Mouse (Mus musculus) G1E (cell line): ENCODE measurements around the gene Amdhd1. TPM values are rescaled to one million over a fixed set of nuclear protein-coding genes. Genes with fewer than 3 reads are reported as not detected.

Experiments used
- ATAC-seq: 2 replicates; pipeline ENCODE4 v1.8.0; 2016; ENCODE audit warnings: mild to moderate bottlenecking; ENCODE audit not compliant: insufficient number of reproducible peaks, poor library complexity, low FRiP score, severe bottlenecking; ENCODE audit errors: extremely low read depth
- DNase-seq: peaks from one replicate; pipeline ENCODE4 v3.0.0; 2012; ENCODE audit warnings: low spot score
- H3K27me3 ChIP-seq: 2 replicates; pipeline ENCODE4 v1.6.1; 2012; ENCODE audit warnings: mild to moderate bottlenecking, low read length, inconsistent platforms; ENCODE audit not compliant: insufficient read depth
- H3K36me3 ChIP-seq: replicated peaks from 2 replicates; pipeline ENCODE3; 2012; ENCODE audit warnings: mild to moderate bottlenecking, inconsistent platforms
- H3K4me1 ChIP-seq: 2 replicates; pipeline ENCODE4 v1.6.1; 2012; ENCODE audit warnings: low read depth, low read length, inconsistent platforms, mixed read lengths; ENCODE audit not compliant: insufficient read depth
- H3K4me3 ChIP-seq: 2 replicates; pipeline ENCODE4 v1.5.1; 2012; ENCODE audit warnings: low read depth, mild to moderate bottlenecking, inconsistent platforms, low read length, moderate library complexity, mixed read lengths
- H3K9me3 ChIP-seq: replicated peaks from 2 replicates; pipeline ENCODE4 v1.6.1; 2012; ENCODE audit warnings: inconsistent platforms
- CTCF ChIP-seq: IDR thresholded peaks from 2 replicates; pipeline ENCODE4 v1.5.1; 2012; ENCODE audit warnings: low read depth, low read length, inconsistent platforms, mixed read lengths
- GATA1 ChIP-seq: IDR thresholded peaks from 2 replicates; pipeline ENCODE4 v1.6.1; 2012; ENCODE audit warnings: borderline replicate concordance, low read length, inconsistent platforms, mixed read lengths
- GATA2 ChIP-seq: IDR thresholded peaks from 2 replicates; pipeline ENCODE4 v1.6.1; 2012; ENCODE audit warnings: low read depth, low read length, inconsistent platforms, borderline replicate concordance
- POLR2AphosphoS5 ChIP-seq: IDR thresholded peaks from 2 replicates; pipeline ENCODE4 v1.6.1; 2012; ENCODE audit warnings: low read depth, low read length, inconsistent platforms; ENCODE audit not compliant: insufficient replicate concordance
- TAL1 ChIP-seq: conservative IDR thresholded peaks from 2 replicates; pipeline ENCODE4 v1.6.1; 2012; ENCODE audit warnings: low read depth, low read length, inconsistent platforms, mixed read lengths
- polyA plus RNA-seq: library from polyadenylated mRNA; stranded (reverse); fragments of >175 nt; gene quantifications from 2 replicates; pipeline ENCODE4 v1.2.3, GENCODE M21; 2012
- total RNA-seq, 2 experiments: library from RNA; stranded (forward) in 1 of 2; stranded (reverse) in 1 of 2; fragments of 200-1000 nt in 1 of 2; fragments of >200 nt in 1 of 2; fragmentation: Nextera tagmentation in 1 of 2; gene quantifications; 2 replicates each; pipeline ENCODE4 v1.2.3; 2014 to 2017

Amdhd1 gene
- total and polyA plus RNA-seq, 3 experiments: not detected

GRCm38 (mm10) chr10:93552596-93552995 is 12.8 kb upstream of the Amdhd1 start:
- no peaks in the 10 kb centered on the region for H3K9me3 ChIP-seq
- H3K27me3 ChIP-seq: peaks cover 9% of the 10 kb centered on the region
- H3K4me1 ChIP-seq: peaks cover 2% of the 10 kb centered on the region; the same call in 1 of the 2 replicates
- ATAC-seq: no peak
- DNase-seq: no peak
- no peaks in the 10 kb centered on the region for H3K36me3 ChIP-seq
- H3K4me3 ChIP-seq: no peak overlapping the region
- TF ChIP-seq POLR2AphosphoS5 (no peak), CTCF (no peak), GATA1 (no peak), TAL1 (no peak), GATA2 (no peak)

GRCm38 (mm10) chr10:93549821-93550220 is 10.0 kb upstream of the Amdhd1 start:
- no peak for TF ChIP-seq GATA2
- no peak for TF ChIP-seq CTCF
- TF ChIP-seq GATA1: no peak
- no peak for TF ChIP-seq TAL1
- TF ChIP-seq POLR2AphosphoS5: no peak
- Histone ChIP-seq H3K4me1 (peaks cover 2% of the 10 kb centered on the region; the same call in 1 of the 2 replicates), H3K9me3 (no peaks in the 10 kb centered on the region), H3K27me3 (peaks cover 8% of the 10 kb centered on the region), H3K36me3 (no peaks in the 10 kb centered on the region), H3K4me3 (no peak overlapping the region)
- ATAC-seq (no peak), DNase-seq (no peak)

GRCm38 (mm10) chr10:93548991-93549390 is 9.2 kb upstream of the Amdhd1 start:
- H3K9me3 ChIP-seq: no peaks in the 10 kb centered on the region
- peaks cover 5% of the 10 kb centered on the region; the same call in 1 of the 2 replicates for H3K4me1 ChIP-seq
- TF ChIP-seq POLR2AphosphoS5 (no peak), CTCF (peak; percentile 69)
- DNase-seq (no peak), ATAC-seq (no peak; the same call in 1 of the 2 replicates)
- no peak overlapping the region for H3K4me3 ChIP-seq
- H3K36me3 ChIP-seq: no peaks in the 10 kb centered on the region
- peaks cover 6% of the 10 kb centered on the region for H3K27me3 ChIP-seq

GRCm38 (mm10) chr10:93547741-93548270 is 8.0 kb upstream of the Amdhd1 start:
- Histone ChIP-seq H3K27me3 (peaks cover 6% of the 10 kb centered on the region), H3K36me3 (no peaks in the 10 kb centered on the region), H3K4me3 (no peak overlapping the region), H3K9me3 (no peaks in the 10 kb centered on the region), H3K4me1 (peaks cover 5% of the 10 kb centered on the region; the same call in 1 of the 2 replicates)
- DNase-seq (no peak), ATAC-seq (no peak)
- TF ChIP-seq TAL1: no peak
- TF ChIP-seq GATA2: no peak
- TF ChIP-seq POLR2AphosphoS5: no peak
- TF ChIP-seq GATA1: no peak
- TF ChIP-seq CTCF: no peak

GRCm38 (mm10) chr10:93544172-93544571 is 4.3 kb upstream of the Amdhd1 start:
- TF ChIP-seq POLR2AphosphoS5 (no peak), TAL1 (no peak), GATA1 (no peak), CTCF (no peak), GATA2 (no peak)
- Histone ChIP-seq H3K4me3 (no peak overlapping the region), H3K36me3 (no peaks in the 10 kb centered on the region), H3K4me1 (peaks cover 8% of the 10 kb centered on the region), H3K27me3 (peaks cover 12% of the 10 kb centered on the region), H3K9me3 (no peaks in the 10 kb centered on the region)
- no peak for DNase-seq
- ATAC-seq: no peak

DNA sequence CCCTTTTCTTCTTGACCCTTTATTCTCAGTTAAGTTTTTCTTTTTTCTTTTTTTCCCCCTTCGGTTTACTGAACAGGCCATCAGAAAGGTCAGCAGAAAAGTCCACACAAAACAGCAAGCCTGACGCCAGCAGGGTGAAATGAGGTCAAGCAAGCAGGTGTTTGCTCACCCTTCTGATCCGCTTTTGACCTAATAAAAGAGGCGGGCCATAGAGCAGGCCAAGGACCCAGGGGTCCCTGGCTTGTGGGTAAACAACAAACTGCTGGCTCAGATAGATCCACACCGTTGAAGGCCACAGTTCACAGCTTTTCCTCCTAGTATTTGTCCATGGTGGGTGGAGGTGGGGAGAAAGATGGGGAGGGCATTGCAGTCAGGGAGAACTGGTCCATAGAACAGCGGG is 3.3 kb upstream of the Amdhd1 start:
- no peak for DNase-seq
- peaks cover 5% of the 10 kb centered on the region for H3K4me1 ChIP-seq
- no peak for TF ChIP-seq TAL1
- no peak for TF ChIP-seq GATA1
- TF ChIP-seq POLR2AphosphoS5: no peak
- TF ChIP-seq CTCF: no peak
- TF ChIP-seq GATA2: no peak
- no peak overlapping the region for H3K4me3 ChIP-seq
- H3K36me3 ChIP-seq: no peaks in the 10 kb centered on the region
- ATAC-seq: no peak
- peaks cover 12% of the 10 kb centered on the region for H3K27me3 ChIP-seq
- H3K9me3 ChIP-seq: no peaks in the 10 kb centered on the region

- H3K27me3 ChIP-seq: peaks cover 8% of the 10 kb centered on the region
- DNase-seq (no peak), ATAC-seq (no peak)
- H3K4me1 ChIP-seq: peaks cover 5% of the 10 kb centered on the region
- H3K4me3 ChIP-seq: no peak overlapping the region
- TF ChIP-seq GATA1 (no peak), TAL1 (no peak), CTCF (no peak), POLR2AphosphoS5 (no peak), GATA2 (no peak)
- no peaks in the 10 kb centered on the region for H3K9me3 ChIP-seq
- H3K36me3 ChIP-seq: no peaks in the 10 kb centered on the region
Observed at GRCm38 (mm10) chr10:93542356-93542755, 2.5 kb upstream of the Amdhd1 start.
